ENCODE assay signal across 8 mouse cellular contexts in genomic region chr4:155769880-155770512, GRCm38 (mm10). TPM values are rescaled to one million over a fixed set of nuclear protein-coding genes. Genes with fewer than 3 reads are reported as not detected.
DNase-seq lines count a peak whose midpoint lies in the region; ATAC-seq and TF ChIP-seq lines count a peak whose summit lies in the region.

No protein-coding gene starts in this region.

- H3K36me3 ChIP-seq in E14TG2a.4 (ENCODE audit: insufficient read depth, low read length) = no peaks in the 10 kb centered on the region
- H3K36me3 ChIP-seq in forebrain, embryonic 14.5 days (ENCODE audit: control insufficient read depth, insufficient read depth, low read length) = no peaks in the 10 kb centered on the region
- H3K36me3 ChIP-seq in neural tube, embryonic 14.5 days (ENCODE audit: control insufficient read depth, insufficient read depth, low read length) = no peaks in the 10 kb centered on the region

- peak overlapping the region; percentile 35; the same call in 1 of the 2 replicates for H3K27ac ChIP-seq in forebrain, embryonic 14.5 days (ENCODE audit: low read depth, low read length)
- peak overlapping the region; percentile 68 for H3K27ac ChIP-seq in neural tube, embryonic 14.5 days (ENCODE audit: low read depth, low read length)

- H3K9ac ChIP-seq in forebrain, embryonic 14.5 days (ENCODE audit: low read length) = peak overlapping the region; percentile 64
- H3K9ac ChIP-seq in neural tube, embryonic 14.5 days (replicated peaks; ENCODE audit: low read depth, low read length) = peak overlapping the region; percentile 71

- ATAC-seq in cerebellum, adult (ENCODE audit: insufficient number of reproducible peaks, low FRiP score, low TSS enrichment) = peak; percentile 75
- ATAC-seq in forebrain, embryonic 14.5 days = peak; percentile 90
- peak; percentile 84 for ATAC-seq in neural tube, embryonic 14.5 days (ENCODE audit: low read depth)

- peak overlapping the region; percentile 69 for H3K4me2 ChIP-seq in forebrain, embryonic 14.5 days (ENCODE audit: low read length)
- H3K4me2 ChIP-seq in neural tube, embryonic 14.5 days (ENCODE audit: low read depth, low read length) = peak overlapping the region; percentile 78

- H3K9me3 ChIP-seq in E14TG2a.4 (ENCODE audit: low read length) = no peaks in the 10 kb centered on the region
- H3K9me3 ChIP-seq in forebrain, embryonic 14.5 days (replicated peaks; ENCODE audit: control insufficient read depth, low read length) = no peaks in the 10 kb centered on the region
- H3K9me3 ChIP-seq in neural tube, embryonic 14.5 days (ENCODE audit: control insufficient read depth, low read length) = no peaks in the 10 kb centered on the region

- peaks cover 61% of the 10 kb centered on the region for H3K27me3 ChIP-seq in E14TG2a.4 (ENCODE audit: insufficient read depth, low read length)
- peaks cover under 1% of the 10 kb centered on the region; the same call in 1 of the 2 replicates for H3K27me3 ChIP-seq in forebrain, embryonic 14.5 days (replicated peaks; ENCODE audit: control insufficient read depth, insufficient read depth, low read length)
- 0 out of 2 replicates have a peak, but pooled peaks cover 3% of the 10 kb centered on the region for H3K27me3 ChIP-seq in neural tube, embryonic 14.5 days (ENCODE audit: control insufficient read depth, insufficient read depth, low read length)

- TF ChIP-seq CTCF in E14TG2a.4 (conservative IDR thresholded peaks at IDR 0.05; ENCODE audit: low read length) = peak; percentile 40

- WGBS in forebrain, embryonic 14.5 days = under 1% methylated on average over 36 of the region's 39 CpGs
- WGBS in neural tube, embryonic 14.5 days = 0% methylated on average over 36 of the region's 39 CpGs

- peak overlapping the region; percentile 81 for H3K4me3 ChIP-seq in E14TG2a.4 (replicated peaks; ENCODE audit: low read length)
- peak overlapping the region; percentile 39 for H3K4me3 ChIP-seq in forebrain, embryonic 14.5 days (ENCODE audit: low read depth, low read length)
- H3K4me3 ChIP-seq in neural tube, embryonic 14.5 days (ENCODE audit: low read depth, low read length) = peak overlapping the region; percentile 42

- peak; percentile 87 for DNase-seq in forebrain, embryonic 14.5 days (ENCODE audit: low spot score)
- DNase-seq in heart, postnatal 25 days (ENCODE audit: low spot score) = peak; percentile 76
- DNase-seq in layer of hippocampus, adult 11-12 months (ENCODE audit: low spot score) = peak; percentile 92
- peak; percentile 89 to 91 for DNase-seq in lung, adult 18-20 months
- DNase-seq in testis, postnatal 10 days (ENCODE audit: low spot score) = peak; percentile 97

- peaks cover 35% of the 10 kb centered on the region for H3K4me1 ChIP-seq in E14TG2a.4 (replicated peaks; ENCODE audit: low read depth, low read length)
- peaks cover 7% of the 10 kb centered on the region for H3K4me1 ChIP-seq in forebrain, embryonic 14.5 days (ENCODE audit: control insufficient read depth, insufficient read depth, low read length)
- H3K4me1 ChIP-seq in neural tube, embryonic 14.5 days (ENCODE audit: control insufficient read depth, insufficient read depth, low read length) = peaks cover 13% of the 10 kb centered on the region; the same call in 1 of the 2 replicates

- intact Hi-C loops in heart, postnatal 25 days (cut with DNase I) = loop anchor here (2.0 to 5.0 kb wide), 2 partner anchors 32 to 49 kb away; partner anchors contain the start of gene Mrpl20

RNA-seq across cellular contexts. Expression of gene Vwa1, which starts 4.5 kb away (rescaled TPM):
- polyA plus RNA-seq in forebrain, embryonic 14.5 days (2014; fragmentation: Nextera tagmentation; extraction: Ambion mirVana) = 21.8 and 24.6 TPM in 2 replicates
- total RNA-seq in heart, postnatal 25 days (2021) = 1 to 10 TPM; 7.9 to 9.4 TPM
- polyA plus RNA-seq in neural tube, embryonic 14.5 days (2014; fragmentation: Nextera tagmentation; extraction: Ambion mirVana) = 17.4 and 23.1 TPM in 2 replicates

RNA-seq across cellular contexts. Expression of gene Atad3a, which starts 9.1 kb away (rescaled TPM):
- polyA plus RNA-seq in forebrain, embryonic 14.5 days (2014; fragmentation: Nextera tagmentation; extraction: Ambion mirVana) = 62.0 and 70.0 TPM in 2 replicates
- total RNA-seq in heart, postnatal 25 days (2021) = 10 to 100 TPM; 49.6 to 50.3 TPM
- polyA plus RNA-seq in neural tube, embryonic 14.5 days (2014; fragmentation: Nextera tagmentation; extraction: Ambion mirVana) = 82.6 and 85.0 TPM in 2 replicates

RNA-seq across cellular contexts. Expression of gene Tmem88b, which starts 15.7 kb away (rescaled TPM):
- polyA plus RNA-seq in forebrain, embryonic 14.5 days (2014; fragmentation: Nextera tagmentation; extraction: Ambion mirVana) = 0.12 and 0.25 TPM in 2 replicates
- total RNA-seq in heart, postnatal 25 days (2021) = under 1 TPM; 0.75 to 0.84 TPM
- polyA plus RNA-seq in neural tube, embryonic 14.5 days (2014; fragmentation: Nextera tagmentation; extraction: Ambion mirVana) = 0.92 and 1.2 TPM in 2 replicates

RNA-seq across cellular contexts. Expression of gene Ankrd65, which starts 20.2 kb away (rescaled TPM):
- polyA plus RNA-seq in forebrain, embryonic 14.5 days (2014; fragmentation: Nextera tagmentation; extraction: Ambion mirVana) = not detected in 2 replicates
- total RNA-seq in heart, postnatal 25 days (2021) = not detected
- polyA plus RNA-seq in neural tube, embryonic 14.5 days (2014; fragmentation: Nextera tagmentation; extraction: Ambion mirVana) = not detected in 2 replicates

RNA-seq across cellular contexts. Expression of gene Mrpl20, which starts 32.7 kb away (rescaled TPM):
- 274 and 313 TPM in 2 replicates for polyA plus RNA-seq in forebrain, embryonic 14.5 days (2014; fragmentation: Nextera tagmentation; extraction: Ambion mirVana)
- total RNA-seq in heart, postnatal 25 days (2021) = 10 to 100 TPM; 75.0 to 78.0 TPM
- 258 and 275 TPM in 2 replicates for polyA plus RNA-seq in neural tube, embryonic 14.5 days (2014; fragmentation: Nextera tagmentation; extraction: Ambion mirVana)

Comparison
In these comparisons a context has a peak if more than half of its experiments do, and no peak if none do; other contexts are left out.
1. Peak in every context shown above with its lines: DNase-seq, ATAC-seq, H3K4me3 ChIP-seq and H3K27ac ChIP-seq.